Mouse (Mus musculus) C2C12 (cell line): ENCODE measurements at regions not wholly inside any gene's neighbourhood (a gene's known extent, or its start where the extent isn't known, plus 50 kb on each side); places are given as distances from the start of the nearest gene placed in this dataset.

ENCODE experiments used
- H3K27me3 ChIP-seq: one replicate; pipeline ENCODE4 v1.6.1; 2011; ENCODE audit not compliant: control insufficient read depth, insufficient read depth, insufficient read length
- H3K36me3 ChIP-seq: one replicate; pipeline ENCODE4 v1.6.1; 2011; ENCODE audit not compliant: control insufficient read depth, insufficient read depth
- H3K4me3 ChIP-seq: one replicate; pipeline ENCODE4 v1.5.1; 2011; ENCODE audit warnings: mild to moderate bottlenecking, control low read depth; ENCODE audit not compliant: poor library complexity, insufficient read depth, severe bottlenecking
- H3K79me2 ChIP-seq: one replicate; pipeline ENCODE4 v1.6.1; 2011; ENCODE audit not compliant: control insufficient read depth, insufficient read depth
- H3K79me3 ChIP-seq: one replicate; pipeline ENCODE4 v1.6.1; 2011; ENCODE audit warnings: low read depth, control low read depth
- H3ac ChIP-seq: one replicate; pipeline ENCODE3; 2011; ENCODE audit warnings: low read depth; ENCODE audit not compliant: control insufficient read depth, insufficient read length
- CEBPB ChIP-seq: IDR thresholded peaks from one replicate; pipeline ENCODE4 v1.6.1; 2011; ENCODE audit warnings: low read depth, mild to moderate bottlenecking, control low read depth, moderate library complexity
- CTCF ChIP-seq: IDR thresholded peaks from one replicate; pipeline ENCODE4 v1.5.1; 2011; ENCODE audit not compliant: control insufficient read depth, insufficient read depth, insufficient read length
- FOSL1 ChIP-seq: IDR thresholded peaks from one replicate; pipeline ENCODE4 v1.8.0; 2011; ENCODE audit warnings: mild to moderate bottlenecking, low read length; ENCODE audit not compliant: poor library complexity, insufficient read depth, severe bottlenecking
- MAX ChIP-seq: IDR thresholded peaks from one replicate; pipeline ENCODE4 v1.6.1; 2011; ENCODE audit warnings: mild to moderate bottlenecking, control low read depth
- MYOD1 ChIP-seq: IDR thresholded peaks from one replicate; pipeline ENCODE4 v1.6.1; 2011; ENCODE audit warnings: low read depth; ENCODE audit not compliant: control insufficient read depth, insufficient read length
- MYOG ChIP-seq: IDR thresholded peaks from one replicate; pipeline ENCODE4 v1.6.1; 2011; ENCODE audit not compliant: control insufficient read depth, insufficient read length; ENCODE audit errors: extremely low read depth
- USF1 ChIP-seq: IDR thresholded peaks from one replicate; pipeline ENCODE4 v1.6.1; 2011; ENCODE audit warnings: low read depth, mild to moderate bottlenecking, control low read depth, moderate library complexity

DNA sequence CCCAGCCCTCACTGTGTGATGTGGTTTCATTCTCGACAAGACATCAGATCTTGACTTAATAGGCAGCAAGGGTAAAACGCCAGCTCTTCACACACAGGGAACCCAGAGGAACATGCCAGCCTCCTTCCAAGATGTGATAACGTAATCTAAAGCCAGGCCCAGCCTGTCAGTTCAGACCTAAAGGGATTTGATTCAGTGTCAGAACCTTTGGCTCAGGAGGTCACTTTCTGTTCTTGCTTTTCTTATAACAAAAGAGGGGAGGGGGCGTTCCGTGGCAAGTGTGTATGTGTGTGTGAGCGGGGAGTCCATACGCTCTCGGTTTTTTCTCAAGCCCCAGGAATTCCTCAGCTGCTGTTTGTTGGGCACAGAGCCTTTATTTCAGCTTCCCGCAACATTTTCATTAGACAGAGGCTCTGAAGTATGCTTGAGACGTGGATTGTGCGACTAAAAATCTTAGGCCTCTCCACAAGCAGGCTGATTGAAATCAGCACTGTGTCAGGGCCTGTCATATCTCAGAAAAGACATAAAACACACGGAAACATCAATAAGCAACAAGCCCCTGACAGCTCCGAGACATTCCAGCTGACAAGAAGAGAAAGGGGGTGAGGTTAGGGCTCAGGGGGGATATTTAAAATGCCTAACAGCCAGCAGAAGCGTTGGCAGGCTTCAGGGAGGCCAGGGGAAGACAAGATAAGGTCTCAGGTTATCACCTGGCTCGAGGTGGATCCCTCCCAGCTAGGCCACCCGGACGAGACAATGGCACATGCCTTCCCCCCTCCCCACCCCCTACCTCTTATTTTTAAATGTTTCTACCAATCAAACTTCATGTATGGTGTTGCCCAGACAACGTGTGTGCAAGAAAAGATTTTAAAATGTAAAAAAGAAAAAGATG lies 298.5 kb downstream of the Nr2f2 start:
- TF ChIP-seq USF1: no peak
- no peak for TF ChIP-seq CEBPB
- no peak for TF ChIP-seq CTCF
- TF ChIP-seq MAX: no peak
- no peak for TF ChIP-seq MYOG
- no peak for TF ChIP-seq FOSL1
- no peak for TF ChIP-seq MYOD1
- no peak overlapping the region for H3K4me3 ChIP-seq
- H3K36me3 ChIP-seq: no peaks in the 10 kb centered on the region
- no peaks in the 10 kb centered on the region for H3K79me2 ChIP-seq
- H3K27me3 ChIP-seq: no peaks in the 10 kb centered on the region
- H3ac ChIP-seq: no peak overlapping the region
- no peaks in the 10 kb centered on the region for H3K79me3 ChIP-seq

DNA sequence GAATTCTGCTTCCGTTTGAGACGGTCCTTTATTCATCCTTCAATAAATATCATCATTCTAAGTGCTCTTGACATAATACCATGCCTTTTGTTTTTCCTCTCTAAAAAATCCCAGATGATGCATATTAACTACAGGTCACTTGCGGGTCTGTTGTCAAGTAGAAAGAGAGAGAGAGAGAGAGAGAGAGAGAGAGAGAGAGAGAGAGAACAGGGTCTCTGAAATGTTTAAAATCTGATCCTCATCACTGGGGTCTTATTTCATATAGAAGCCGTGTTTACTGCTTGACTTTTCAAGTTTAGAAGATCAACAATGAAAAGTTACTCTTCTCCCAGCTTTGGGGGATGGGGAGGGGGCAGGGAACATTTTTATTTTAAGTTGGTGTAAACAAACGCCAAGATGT lies 299.5 kb downstream of the Nr2f2 start:
- Histone ChIP-seq H3ac (no peak overlapping the region), H3K27me3 (no peaks in the 10 kb centered on the region), H3K79me2 (no peaks in the 10 kb centered on the region), H3K4me3 (no peak overlapping the region), H3K79me3 (no peaks in the 10 kb centered on the region), H3K36me3 (no peaks in the 10 kb centered on the region)
- TF ChIP-seq USF1: no peak
- no peak for TF ChIP-seq MYOD1
- no peak for TF ChIP-seq CTCF
- TF ChIP-seq FOSL1: no peak
- TF ChIP-seq CEBPB: no peak
- TF ChIP-seq MYOG: no peak
- no peak for TF ChIP-seq MAX

DNA sequence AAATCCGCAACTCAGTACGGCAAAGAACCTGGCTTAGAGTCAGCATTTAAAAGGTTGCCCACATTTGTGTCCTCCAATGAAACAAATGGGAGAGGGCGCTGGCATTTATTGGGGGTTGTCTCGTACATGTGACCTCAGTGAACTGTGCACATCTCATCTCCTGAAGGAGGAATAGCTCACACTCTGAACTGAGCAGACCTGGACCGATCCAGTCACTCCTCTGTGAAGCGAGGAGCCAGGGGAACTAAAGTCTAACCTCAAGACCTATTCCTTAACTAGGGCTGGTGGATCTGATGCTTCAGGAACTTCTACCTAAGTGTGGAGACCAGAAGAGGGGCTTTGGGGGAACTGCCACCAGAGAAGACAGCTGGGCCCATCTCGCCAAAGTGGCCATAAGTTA lies 300.1 kb downstream of the Nr2f2 start:
- Histone ChIP-seq H3K79me2 (no peaks in the 10 kb centered on the region), H3K79me3 (no peaks in the 10 kb centered on the region), H3K4me3 (no peak overlapping the region), H3K27me3 (no peaks in the 10 kb centered on the region), H3ac (no peak overlapping the region), H3K36me3 (no peaks in the 10 kb centered on the region)
- TF ChIP-seq FOSL1: no peak
- no peak for TF ChIP-seq MYOD1
- no peak for TF ChIP-seq USF1
- no peak for TF ChIP-seq CTCF
- no peak for TF ChIP-seq CEBPB
- no peak for TF ChIP-seq MAX

DNA sequence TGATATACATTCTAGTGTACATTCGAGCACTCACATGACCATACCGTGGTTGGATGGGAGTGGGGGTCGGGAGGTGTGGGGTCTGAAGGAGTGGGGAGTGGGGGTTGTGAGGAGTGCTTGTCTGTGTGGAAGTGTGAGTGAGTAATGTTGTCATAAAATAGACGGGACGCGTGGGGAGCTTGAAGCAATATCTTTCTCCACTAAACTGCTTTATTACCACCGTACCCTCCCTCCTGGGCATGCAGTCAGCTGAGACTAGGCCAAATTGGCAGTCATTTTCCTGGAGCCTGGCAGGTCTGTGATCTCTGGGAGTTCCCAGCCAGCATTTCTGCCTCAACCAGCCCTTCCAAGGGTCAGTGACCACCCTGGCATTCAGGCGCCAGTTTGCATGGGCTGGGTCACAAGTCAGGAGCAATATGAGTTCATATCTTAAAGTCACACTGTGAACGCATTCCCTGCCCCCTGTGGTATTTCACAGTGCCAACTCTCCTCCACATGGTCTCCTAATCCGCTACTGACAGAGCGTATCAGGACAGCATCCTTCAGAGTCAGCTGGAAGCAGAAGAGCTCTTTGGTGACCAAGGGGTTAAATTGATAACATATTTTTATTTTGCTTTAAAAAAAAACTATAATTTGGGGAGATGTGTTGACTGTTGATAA lies 300.9 kb downstream of the Nr2f2 start:
- no peaks in the 10 kb centered on the region for H3K27me3 ChIP-seq
- no peaks in the 10 kb centered on the region for H3K79me2 ChIP-seq
- no peaks in the 10 kb centered on the region for H3K79me3 ChIP-seq
- H3ac ChIP-seq: no peak overlapping the region
- no peak for TF ChIP-seq CTCF
- no peak for TF ChIP-seq MYOD1
- no peak for TF ChIP-seq FOSL1
- no peak for TF ChIP-seq MYOG
- no peak for TF ChIP-seq CEBPB
- no peak for TF ChIP-seq MAX
- no peak for TF ChIP-seq USF1
- H3K4me3 ChIP-seq: no peak overlapping the region
- H3K36me3 ChIP-seq: no peaks in the 10 kb centered on the region

DNA sequence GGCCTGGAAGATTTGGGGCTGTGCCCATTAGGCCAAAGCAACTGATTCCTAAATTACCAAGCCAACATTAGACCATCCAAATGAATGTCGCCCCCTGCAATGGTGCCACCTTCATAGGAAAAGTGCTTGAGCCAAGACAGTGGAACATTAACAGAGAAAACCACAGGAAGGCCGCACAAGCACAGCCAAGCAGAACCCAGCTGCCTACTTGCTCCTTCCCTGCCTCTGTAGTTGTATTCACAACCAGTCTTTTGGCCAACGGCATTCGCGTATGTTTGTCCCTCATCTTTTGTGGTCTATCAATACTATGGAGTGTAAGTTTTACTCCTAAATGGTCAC lies 319.2 kb downstream of the Nr2f2 start:
- TF ChIP-seq CTCF (no peak), MYOG (no peak), FOSL1 (no peak), MAX (no peak), CEBPB (no peak), MYOD1 (no peak), USF1 (no peak)
- H3ac ChIP-seq: no peak overlapping the region

More for the DNA sequence above, 319.2 kb downstream of the Nr2f2 start:
- Histone ChIP-seq H3K79me3 (no peaks in the 10 kb centered on the region), H3K4me3 (no peak overlapping the region), H3K36me3 (no peaks in the 10 kb centered on the region), H3K27me3 (no peaks in the 10 kb centered on the region), H3K79me2 (no peaks in the 10 kb centered on the region)
